Mouse (Mus musculus) A20 (cell line): ENCODE data around the gene Ppfia1.

Source experiments
- DNase-seq: peaks from one replicate; pipeline ENCODE4 v3.0.0-alpha.2; 2011; ENCODE audit warnings: low read depth, low spot score

The Ppfia1 gene

GRCm38 (mm10) chr7:144489067-144489774 is 64.3 kb downstream of the Ppfia1 start:
- DNase-seq: no peak

DNA sequence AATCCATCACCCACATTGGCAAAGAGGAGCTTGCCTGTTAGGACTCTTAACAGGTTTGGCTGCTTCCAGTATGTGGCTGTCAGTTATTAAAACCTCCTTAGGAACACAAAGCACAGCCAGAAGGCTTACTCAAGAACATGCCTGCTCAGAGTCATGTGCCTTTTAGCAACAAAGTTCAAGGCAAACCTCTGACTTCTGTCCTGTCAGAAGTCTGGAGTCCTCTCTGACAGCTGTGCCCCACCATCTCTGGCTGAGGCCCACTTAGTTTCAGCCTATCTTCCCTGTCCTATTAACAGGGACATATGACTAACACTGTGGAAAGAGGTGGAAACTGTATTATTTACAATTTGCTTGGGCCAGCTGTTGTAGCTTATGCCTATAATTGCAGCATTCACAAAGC is 73.2 kb downstream of the Ppfia1 start:
- no peak for DNase-seq

DNA sequence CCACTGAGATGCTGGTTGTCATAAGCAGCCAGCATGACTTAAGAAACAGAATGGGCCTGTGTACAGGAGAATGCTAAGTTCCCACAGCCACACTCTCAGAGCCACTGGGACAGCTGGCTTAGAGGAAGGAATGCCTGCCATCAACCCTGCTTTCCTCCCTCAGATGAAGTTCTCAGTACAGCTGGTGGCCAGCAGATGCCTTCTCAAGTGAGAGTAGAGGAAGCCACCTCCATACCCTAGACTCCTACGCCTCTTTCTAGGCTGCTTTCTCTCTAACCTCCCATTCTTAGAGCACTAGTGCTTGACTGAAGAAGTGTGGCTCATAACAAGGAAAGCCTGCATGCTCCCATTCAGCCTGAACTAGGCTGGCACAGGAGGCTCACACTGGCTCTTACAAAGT is 74.0 kb downstream of the Ppfia1 start:
- no peak for DNase-seq

GRCm38 (mm10) chr7:144475741-144476140 is 77.8 kb downstream of the Ppfia1 start:
- no peak for DNase-seq

- no peak for DNase-seq
Measured at GRCm38 (mm10) chr7:144473486-144473885, 80.0 kb downstream of the Ppfia1 start.

DNA sequence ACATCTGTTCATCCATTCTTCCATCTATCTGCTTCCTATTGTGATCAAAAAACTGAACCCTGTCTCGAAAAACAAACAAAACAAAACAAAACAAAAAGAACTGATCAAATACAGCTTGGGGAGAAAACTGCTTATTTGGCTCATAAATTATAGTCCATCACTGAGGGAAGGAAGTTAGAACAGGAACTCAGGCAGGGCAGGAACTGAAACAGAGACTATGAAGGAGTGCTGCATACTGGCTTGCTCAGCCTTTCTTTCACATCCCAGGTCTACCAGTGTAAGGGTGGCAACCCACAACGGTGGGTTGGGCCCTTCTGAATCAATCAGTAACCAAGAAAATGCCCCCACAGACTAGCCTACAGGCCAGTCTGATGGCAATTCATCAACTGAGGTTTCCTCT is 82.4 kb downstream of the Ppfia1 start:
- DNase-seq: no peak

GRCm38 (mm10) chr7:144470545-144471059 is 82.9 kb downstream of the Ppfia1 start, which contains the start of gene Cttn:
TSS of gene Cttn (minus strand) at chr7:144471009.
- DNase-seq: no peak

- no peak for DNase-seq
Measured at GRCm38 (mm10) chr7:144469908-144470544, 83.5 kb downstream of the Ppfia1 start.

GRCm38 (mm10) chr7:144469181-144469641 is 84.3 kb downstream of the Ppfia1 start:
- no peak for DNase-seq

DNA sequence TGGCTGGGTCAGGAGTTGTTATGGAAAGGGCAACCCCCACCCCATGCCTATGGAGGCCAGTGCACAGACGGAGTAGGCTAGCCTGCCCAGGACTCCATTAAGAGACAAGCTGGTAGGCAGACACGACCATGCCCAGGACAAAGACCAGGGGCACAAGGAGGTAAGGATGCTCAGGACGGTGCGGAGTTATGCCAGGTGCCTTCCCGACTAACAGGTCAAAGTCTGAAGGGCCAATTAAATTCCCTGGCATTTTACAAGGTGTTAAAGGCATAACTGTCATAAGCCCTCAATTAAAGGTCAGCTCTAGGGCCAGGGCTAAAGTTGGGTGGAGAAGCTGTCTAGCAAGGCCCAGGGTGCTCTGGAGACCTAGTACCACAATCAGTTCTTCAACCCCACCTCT is 84.8 kb downstream of the Ppfia1 start:
- DNase-seq: no peak

DNA sequence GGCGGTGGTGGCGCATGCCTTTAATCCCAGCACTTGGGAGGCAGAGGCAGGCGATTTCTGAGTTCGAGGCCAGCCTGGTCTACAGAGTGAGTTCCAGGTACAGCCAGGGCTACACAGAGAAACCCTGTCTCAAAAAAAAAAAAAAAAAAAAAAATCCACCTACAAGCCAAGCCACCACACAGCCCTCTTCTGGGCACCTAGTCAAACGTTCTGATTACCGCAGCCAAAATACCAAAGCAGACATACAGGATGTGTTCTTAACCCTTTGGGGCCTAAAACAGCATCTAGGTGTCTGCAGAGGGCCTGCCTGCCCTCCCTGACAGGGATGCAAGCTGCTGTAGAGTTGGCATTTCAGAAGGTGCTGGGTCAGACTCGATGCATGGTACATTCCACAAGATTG is 91.0 kb downstream of the Ppfia1 start:
- no peak for DNase-seq

GRCm38 (mm10) chr7:144461246-144461902 is 92.2 kb downstream of the Ppfia1 start:
- DNase-seq: no peak

DNA sequence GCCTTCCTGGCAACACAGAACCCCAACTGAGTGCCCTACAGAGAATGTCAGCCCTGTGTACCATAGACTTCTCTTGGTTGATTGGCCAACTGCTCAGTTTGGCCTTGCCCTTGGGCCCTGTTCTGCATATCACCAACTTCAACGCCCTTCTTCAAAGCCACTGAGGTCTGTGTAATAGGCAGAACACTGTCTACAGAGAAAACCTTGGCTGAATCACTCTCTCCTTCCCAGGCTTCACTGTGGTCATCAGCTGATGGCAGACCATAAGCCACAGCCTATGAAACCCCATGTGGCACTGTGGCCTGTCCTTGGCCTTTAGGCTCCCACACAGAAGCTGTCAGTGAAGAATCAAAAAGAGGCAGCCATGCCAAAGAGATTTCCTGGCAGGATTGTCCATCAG is 94.6 kb downstream of the Ppfia1 start:
- DNase-seq: no peak

DNA sequence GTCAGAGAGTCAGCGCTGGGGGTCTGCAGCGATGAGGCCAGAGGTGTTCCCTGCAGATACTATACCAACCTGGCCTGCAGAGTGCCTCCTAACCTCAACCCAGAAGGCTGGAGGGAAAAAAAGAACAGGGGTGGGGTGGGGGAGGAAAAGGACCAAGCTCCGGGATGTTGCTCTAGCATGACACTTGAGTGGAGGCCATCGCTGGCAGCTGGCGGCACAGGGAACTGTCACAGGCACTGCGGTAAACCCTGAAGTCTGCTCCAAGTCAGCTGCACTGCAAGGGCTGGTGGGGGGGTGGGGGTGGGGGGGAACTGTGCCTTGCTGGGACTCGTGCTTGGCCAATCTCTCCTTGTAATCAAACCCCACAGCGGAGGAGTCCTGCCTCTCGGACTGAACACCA is 102.9 kb downstream of the Ppfia1 start:
- DNase-seq: no peak

DNA sequence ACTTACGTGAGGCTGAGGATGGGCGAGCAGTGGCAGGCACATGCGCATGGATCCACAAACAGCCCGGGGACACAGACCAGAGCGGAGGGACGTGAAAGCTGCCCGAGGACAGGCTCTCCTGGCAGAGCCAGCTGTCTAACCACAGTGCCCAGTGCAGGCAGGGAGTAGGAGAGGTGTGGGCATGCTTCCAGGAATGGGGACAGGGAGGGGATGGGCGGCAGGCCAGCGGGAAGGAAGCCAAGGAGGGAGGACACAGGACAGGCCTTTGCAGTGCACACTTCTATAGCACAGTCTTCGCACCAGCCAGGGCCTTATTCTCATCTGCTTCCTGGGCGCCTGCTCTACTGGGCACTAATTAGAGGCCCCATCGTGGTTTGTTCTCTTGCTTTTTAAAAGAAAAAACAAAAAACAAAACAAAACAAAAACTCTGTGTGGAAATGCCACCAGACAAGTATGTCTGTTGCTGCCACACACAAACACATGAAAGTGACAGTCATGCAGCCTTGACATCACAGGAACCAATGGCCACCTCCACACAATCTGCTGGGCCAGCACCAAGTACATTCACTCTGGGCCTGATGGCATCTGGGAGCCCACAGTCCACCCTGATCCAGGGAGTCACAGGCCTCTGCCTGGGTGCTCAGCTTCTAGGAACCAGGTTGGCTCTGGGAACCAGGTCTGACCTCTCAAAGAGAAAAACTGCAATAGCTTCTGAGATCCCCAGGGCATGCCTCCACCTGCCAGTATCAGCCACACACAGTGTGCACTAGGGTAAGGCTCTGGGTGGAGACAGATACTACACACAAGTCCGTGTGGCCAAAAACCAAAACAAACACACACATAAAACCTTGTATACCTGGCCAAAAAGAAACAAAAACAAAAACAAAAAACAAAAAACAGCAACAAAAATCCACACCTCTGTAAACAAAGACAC is 103.6 kb downstream of the Ppfia1 start:
- DNase-seq: no peak

DNA sequence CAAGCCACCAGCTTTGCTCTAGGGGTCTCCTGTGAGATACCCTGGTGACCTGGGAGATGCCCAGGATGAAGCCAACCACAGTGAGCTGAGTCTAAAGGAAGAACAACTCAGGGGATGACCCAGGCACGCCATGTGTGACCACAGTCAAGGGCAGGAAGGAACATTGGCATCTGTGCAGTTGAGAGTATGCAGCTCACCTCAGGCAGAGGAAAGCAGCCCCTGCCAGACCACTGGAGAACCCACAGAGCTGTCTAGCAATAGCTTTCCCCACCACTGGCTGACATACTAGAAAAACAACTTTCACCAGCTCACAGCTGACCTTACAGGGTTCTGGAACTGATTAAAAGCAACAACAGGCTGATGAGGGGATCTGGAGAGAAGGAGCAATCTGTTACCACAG is 105.3 kb downstream of the Ppfia1 start:
- DNase-seq: peak; percentile 37

DNA sequence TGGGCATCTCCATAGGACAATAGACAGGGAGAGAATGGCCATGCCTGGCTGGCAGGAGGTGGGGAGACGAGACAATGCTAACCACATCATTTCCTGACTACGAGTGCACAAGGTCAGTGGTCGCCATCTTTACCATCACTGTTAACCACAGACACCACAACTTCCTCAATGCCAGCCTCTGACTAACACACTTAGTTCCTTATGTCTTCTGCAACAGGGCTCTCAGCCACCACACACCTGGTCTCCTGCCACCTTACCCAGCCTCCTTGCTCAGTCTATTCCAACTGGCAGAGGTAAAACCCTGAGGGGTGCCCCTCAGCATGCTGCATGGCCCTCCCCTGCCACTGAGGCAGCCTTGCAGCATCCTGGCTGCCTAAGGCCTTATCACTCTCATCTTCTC is 106.4 kb downstream of the Ppfia1 start:
- DNase-seq: peak; percentile 91

DNA sequence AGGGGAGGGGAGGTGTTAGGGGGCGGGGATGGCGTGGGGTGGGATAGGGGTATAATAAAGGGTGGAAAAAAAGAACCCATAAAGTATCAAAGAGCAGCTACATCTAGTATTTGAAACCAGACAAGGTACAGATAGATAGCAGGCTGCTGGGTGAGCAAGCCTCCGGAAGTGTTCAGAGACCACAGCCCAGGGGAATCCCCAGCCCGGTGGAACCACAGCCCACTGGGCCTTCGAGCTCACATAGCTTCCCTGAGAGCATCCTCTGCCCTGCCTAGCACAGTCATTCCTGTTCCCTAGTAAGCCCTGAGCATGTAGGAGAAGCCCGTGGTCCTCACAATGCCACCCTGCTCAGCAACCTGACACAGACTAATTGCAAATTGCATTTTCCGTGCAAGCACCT is 108.7 kb downstream of the Ppfia1 start:
- peak; percentile 12 for DNase-seq

- DNase-seq: peak; percentile 57
Measured at GRCm38 (mm10) chr7:144441976-144442375, 111.6 kb downstream of the Ppfia1 start.

GRCm38 (mm10) chr7:144441466-144441865 is 112.1 kb downstream of the Ppfia1 start:
- DNase-seq: no peak

DNA sequence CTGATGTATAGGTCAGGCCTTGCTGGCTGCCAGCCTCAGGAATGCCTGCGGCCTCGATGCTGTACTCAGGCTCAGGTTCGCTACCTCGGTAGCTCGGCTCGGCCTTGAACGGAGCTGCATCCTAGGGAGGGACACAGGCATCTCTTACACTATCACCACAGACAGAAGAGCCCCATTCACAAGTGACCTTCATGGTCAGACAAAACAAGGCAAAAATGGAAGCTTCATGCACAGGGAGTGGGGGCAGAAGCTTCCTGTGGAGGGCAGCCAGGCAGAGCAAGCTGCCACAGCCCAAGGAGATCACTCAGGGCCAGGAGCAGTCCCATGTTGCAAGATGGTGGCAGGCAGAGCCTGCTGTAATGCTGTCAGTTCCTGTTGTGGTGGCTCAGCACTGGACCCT is 114.7 kb downstream of the Ppfia1 start:
- no peak for DNase-seq
